Comparison of ENCODE assay signal across 9 mouse cellular contexts in genomic region chr11:32349284-32349953, GRCm38 (mm10). TPM values are rescaled to one million over a fixed set of nuclear protein-coding genes. Genes with fewer than 3 reads are reported as not detected.
DNase-seq lines count a peak whose midpoint lies in the region; ATAC-seq and TF ChIP-seq lines count a peak whose summit lies in the region.
"Had no signal": no experiment of that assay in that cellular context is flagged by ENCODE, and none has a peak within 500 bp of the region (broad histone marks: within the 10 kb centered on the region; RNA-seq: fewer than 3 reads in every experiment).

No protein-coding gene starts in this region.

- H3K27me3 ChIP-seq in thymus, adult 2 months (ENCODE audit: control insufficient read depth, insufficient read depth, low read length) = peaks cover 4% of the 10 kb centered on the region; the same call in 1 of the 2 replicates
- H3K27me3 ChIP-seq in heart, postnatal 0 days (ENCODE audit: control insufficient read depth, insufficient read depth, low read length) = 0 out of 2 replicates have a peak, but pooled peaks cover 3% of the 10 kb centered on the region
- no peaks in the 10 kb centered on the region for H3K27me3 ChIP-seq in lung, embryonic 14.5 days (ENCODE audit: insufficient read depth, low read length)
- H3K27me3 ChIP-seq in neural tube, embryonic 15.5 days (replicated peaks) = no peaks in the 10 kb centered on the region

- TF ChIP-seq POLR2A in thymus, adult 2 months (IDR thresholded peaks at IDR 0.05; ENCODE audit: control insufficient read depth, extremely low read depth, insufficient read depth, low read length, poor library complexity) = no peak

- peak; percentile 19 for DNase-seq in thymus, postnatal 0 days (ENCODE audit: low spot score)
- DNase-seq in thymus, adult 2 months = no peak
- DNase-seq in heart, postnatal 0 days (ENCODE audit: low spot score) = no peak
- DNase-seq in lung, embryonic 14.5 days = no peak
- DNase-seq in left cerebral cortex, adult 9 months (ENCODE audit: low spot score in 2 of 2) = no peak
- no peak for DNase-seq in adrenal gland, adult 18-20 months (ENCODE audit: low spot score in 2 of 2)
- no peak for DNase-seq in embryo, embryonic 10.5 days (ENCODE audit: low spot score)

- peak overlapping the region; percentile 76 for H3K4me2 ChIP-seq in heart, postnatal 0 days (ENCODE audit: low read depth, low read length)
- H3K4me2 ChIP-seq in lung, embryonic 14.5 days = peak overlapping the region; percentile 79
- peak overlapping the region; percentile 86 for H3K4me2 ChIP-seq in neural tube, embryonic 15.5 days

- no peaks in the 10 kb centered on the region for H3K36me3 ChIP-seq in thymus, adult 2 months (ENCODE audit: control insufficient read depth, insufficient read depth, low read length)
- no peaks in the 10 kb centered on the region; the same call in 1 of the 2 replicates for H3K36me3 ChIP-seq in heart, postnatal 0 days (replicated peaks; ENCODE audit: control insufficient read depth, insufficient read depth, low read length)
- H3K36me3 ChIP-seq in lung, embryonic 14.5 days (ENCODE audit: insufficient read depth) = peaks cover 31% of the 10 kb centered on the region
- H3K36me3 ChIP-seq in neural tube, embryonic 15.5 days = peaks cover 20% of the 10 kb centered on the region

- no peak overlapping the region for H3K9ac ChIP-seq in heart, postnatal 0 days (replicated peaks; ENCODE audit: low read depth, low read length)
- H3K9ac ChIP-seq in lung, embryonic 14.5 days = no peak overlapping the region
- peak overlapping the region; percentile 26; the same call in 1 of the 2 replicates for H3K9ac ChIP-seq in neural tube, embryonic 15.5 days (replicated peaks)

- H3K27ac ChIP-seq in thymus, adult 2 months (ENCODE audit: control insufficient read depth, insufficient read depth, low read length) = no peak overlapping the region
- H3K27ac ChIP-seq in heart, postnatal 0 days (ENCODE audit: low read depth) = no peak overlapping the region; the same call in 1 of the 2 replicates
- H3K27ac ChIP-seq in lung, embryonic 14.5 days (ENCODE audit: low read depth) = 0 out of 2 replicates have a peak overlapping the region, but pooled peaks have one; percentile 34
- H3K27ac ChIP-seq in neural tube, embryonic 15.5 days (replicated peaks) = peak overlapping the region; percentile 84; the same call in 1 of the 2 replicates

- no peak for TF ChIP-seq CTCF in thymus, adult 2 months (IDR thresholded peaks at IDR 0.05; ENCODE audit: borderline replicate concordance, control insufficient read depth, extremely low read depth, insufficient read depth, low read length, poor library complexity)
- TF ChIP-seq CTCF in heart, postnatal 0 days (IDR thresholded peaks at IDR 0.05; ENCODE audit: low read depth) = no peak
- TF ChIP-seq CTCF in lung, embryonic 14.5 days (IDR thresholded peaks at IDR 0.05; ENCODE audit: low read depth) = no peak

- H3K9me3 ChIP-seq in heart, postnatal 0 days (replicated peaks; ENCODE audit: control insufficient read depth, low read length) = no peaks in the 10 kb centered on the region
- H3K9me3 ChIP-seq in lung, embryonic 14.5 days (ENCODE audit: low read depth, low read length) = no peaks in the 10 kb centered on the region
- H3K9me3 ChIP-seq in neural tube, embryonic 15.5 days (replicated peaks) = no peaks in the 10 kb centered on the region

- 0 out of 2 replicates have a peak, but pooled peaks cover 4% of the 10 kb centered on the region for H3K4me1 ChIP-seq in thymus, adult 2 months (replicated peaks; ENCODE audit: control insufficient read depth, insufficient read depth, low read length)
- peaks cover 6% of the 10 kb centered on the region; the same call in 1 of the 2 replicates for H3K4me1 ChIP-seq in heart, postnatal 0 days (ENCODE audit: control insufficient read depth, insufficient read depth)
- no peaks in the 10 kb centered on the region for H3K4me1 ChIP-seq in lung, embryonic 14.5 days (ENCODE audit: insufficient read depth)
- H3K4me1 ChIP-seq in neural tube, embryonic 15.5 days = peaks cover 46% of the 10 kb centered on the region

- no peak for ATAC-seq in heart, postnatal 0 days (ENCODE audit: insufficient read depth, low read depth)
- peak; percentile 22; the same call in 1 of the 2 replicates for ATAC-seq in lung, embryonic 14.5 days (ENCODE audit: insufficient read depth)
- no peak for ATAC-seq in neural tube, embryonic 15.5 days (ENCODE audit: low FRiP score)

- H3K4me3 ChIP-seq in thymus, adult 2 months (ENCODE audit: control insufficient read depth, insufficient read depth, low read length) = no peak overlapping the region
- H3K4me3 ChIP-seq in heart, postnatal 0 days (ENCODE audit: low read depth, low read length) = 0 out of 2 replicates have a peak overlapping the region, but pooled peaks have one; percentile 7
- H3K4me3 ChIP-seq in lung, embryonic 14.5 days (ENCODE audit: low read depth, low read length) = peak overlapping the region; percentile 85
- peak overlapping the region; percentile 82 for H3K4me3 ChIP-seq in neural tube, embryonic 15.5 days (replicated peaks)

- TF ChIP-seq EP300 in heart, postnatal 0 days (IDR thresholded peaks at IDR 0.05; ENCODE audit: low read depth) = no peak

- WGBS in thymus, adult 2 months = 61% methylated on average over 13 of the region's 13 CpGs
- WGBS in heart, postnatal 0 days = 67% methylated on average over 13 of the region's 13 CpGs
- 55% methylated on average over 13 of the region's 13 CpGs for WGBS in lung, embryonic 14.5 days
- WGBS in neural tube, embryonic 15.5 days = 64% methylated on average over 13 of the region's 13 CpGs

RNA-seq across cellular contexts. Expression of gene Sh3pxd2b, which starts 1.8 kb away (rescaled TPM):
- polyA plus RNA-seq in thymus, postnatal 0 days (2015; fragmentation: Nextera tagmentation; extraction: Ambion mirVana) = 2.3 and 2.7 TPM in 2 replicates
- polyA plus RNA-seq in thymus, adult 2 months (2012; rRNA removed) = 6.8 and 7.5 TPM in 2 replicates
- total RNA-seq in heart, postnatal 0 days (2014; rRNA removed; ENCODE audit: low replicate concordance) = 12.4 and 19.0 TPM in 2 replicates
- 3.3 and 3.8 TPM in 2 replicates for polyA plus RNA-seq in heart, postnatal 0 days (2015; fragmentation: Nextera tagmentation; extraction: Ambion mirVana)
- 31.2 and 31.7 TPM in 2 replicates for polyA plus RNA-seq in lung, embryonic 14.5 days (2014; fragmentation: Nextera tagmentation; extraction: Ambion mirVana)
- polyA plus RNA-seq in neural tube, embryonic 15.5 days (2015; fragmentation: Nextera tagmentation; extraction: Ambion mirVana) = 17.2 and 17.8 TPM in 2 replicates
- total RNA-seq in adrenal gland, adult 18-20 months (2021) = 10 to 100 TPM in 1 of 2 experiments, 1 to 10 TPM in 1; 9.8 to 11.2 TPM

RNA-seq across cellular contexts. Expression of gene Hbq1a, which starts 49.5 kb away (rescaled TPM):
- polyA plus RNA-seq in thymus, postnatal 0 days (2015; fragmentation: Nextera tagmentation; extraction: Ambion mirVana) = not detected in 2 replicates
- 0.27 TPM in 1 of 2 replicates, not detected in the other for polyA plus RNA-seq in thymus, adult 2 months (2012; rRNA removed)
- not detected in 2 replicates for total RNA-seq in heart, postnatal 0 days (2014; rRNA removed; ENCODE audit: low replicate concordance)
- polyA plus RNA-seq in heart, postnatal 0 days (2015; fragmentation: Nextera tagmentation; extraction: Ambion mirVana) = 0.34 TPM in 1 of 2 replicates, not detected in the other
- polyA plus RNA-seq in lung, embryonic 14.5 days (2014; fragmentation: Nextera tagmentation; extraction: Ambion mirVana) = 0.45 and 0.83 TPM in 2 replicates
- polyA plus RNA-seq in neural tube, embryonic 15.5 days (2015; fragmentation: Nextera tagmentation; extraction: Ambion mirVana) = 0.79 and 1.5 TPM in 2 replicates
- total RNA-seq in adrenal gland, adult 18-20 months (2021) = not detected
- polyA plus RNA-seq: liver, adult 2 months had no signal

RNA-seq across cellular contexts. Expression of gene Hba-a2, which starts 53.1 kb away (rescaled TPM):
- polyA plus RNA-seq in thymus, postnatal 0 days (2015; fragmentation: Nextera tagmentation; extraction: Ambion mirVana) = 1,475 and 1,659 TPM in 2 replicates
- 2,237 and 2,638 TPM in 2 replicates for polyA plus RNA-seq in thymus, adult 2 months (2012; rRNA removed)
- 5,955 and 6,390 TPM in 2 replicates for total RNA-seq in heart, postnatal 0 days (2014; rRNA removed; ENCODE audit: low replicate concordance)
- polyA plus RNA-seq in heart, postnatal 0 days (2015; fragmentation: Nextera tagmentation; extraction: Ambion mirVana) = 5,218 and 8,165 TPM in 2 replicates
- polyA plus RNA-seq in lung, embryonic 14.5 days (2014; fragmentation: Nextera tagmentation; extraction: Ambion mirVana) = 11,972 and 11,979 TPM in 2 replicates
- 6,998 and 8,084 TPM in 2 replicates for polyA plus RNA-seq in neural tube, embryonic 15.5 days (2015; fragmentation: Nextera tagmentation; extraction: Ambion mirVana)
- total RNA-seq in adrenal gland, adult 18-20 months (2021) = 1,000 to 10,000 TPM; 1,371 to 4,495 TPM

Comparison
In these comparisons a context has a peak if more than half of its experiments do, and no peak if none do; other contexts are left out.
1. H3K27ac ChIP-seq: peak in lung, embryonic 14.5 days (single experiment) and neural tube, embryonic 15.5 days (single experiment); none in thymus, adult 2 months (single experiment) and heart, postnatal 0 days (single experiment).
2. Peak in every context shown above with its lines, with median percentiles within 50 percentile points of each other: H3K4me2 ChIP-seq.